Mouse (Mus musculus) liver, adult 2 months (tissue): Measurements from ENCODE around the gene Lrp2bp.

Experiments
- CTCF ChIP-seq: fragments of 200-500 bp; IDR thresholded peaks from 2 replicates; pipeline ENCODE4 v1.5.1; 2011; ENCODE audit warnings: low read depth, low read length, control low read depth
- POLR2A ChIP-seq: fragments of 200-500 bp; IDR thresholded peaks from 2 replicates; pipeline ENCODE4 v1.6.1; 2011; ENCODE audit warnings: low read length, control low read depth; ENCODE audit not compliant: insufficient read depth; ENCODE audit errors: extremely low read depth

DNA sequence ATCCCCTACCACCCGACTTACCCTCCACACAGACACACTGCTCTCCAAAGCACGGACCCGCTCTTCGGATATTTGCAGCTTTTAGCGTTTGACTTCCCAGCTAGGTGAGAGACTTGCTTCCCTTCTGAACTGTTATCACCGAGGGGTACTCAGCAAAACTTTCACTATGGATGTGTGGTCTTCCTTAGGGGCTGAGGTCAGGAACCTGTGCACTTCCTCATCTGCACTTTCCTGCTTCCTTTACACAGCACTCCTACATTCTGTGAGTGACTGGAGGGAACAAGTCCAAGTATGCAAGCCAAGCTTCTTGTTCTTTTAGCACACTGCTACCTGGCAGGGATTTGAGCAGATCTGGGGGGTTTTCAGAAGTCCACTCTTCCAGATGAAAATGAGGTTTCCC lies 79.8 kb downstream of the Lrp2bp start:
- TF ChIP-seq CTCF (no peak), POLR2A (no peak)
